Mouse (Mus musculus) hindlimb bud, embryonic 11.5 days (tissue): ENCODE results near the gene Slc6a21.

Experiments used
- DNase-seq: peaks from one replicate; pipeline ENCODE4 v3.0.0-alpha.2; 2012; ENCODE audit warnings: low read depth, low spot score; ENCODE audit errors: extremely low spot score

Gene Slc6a21

DNA sequence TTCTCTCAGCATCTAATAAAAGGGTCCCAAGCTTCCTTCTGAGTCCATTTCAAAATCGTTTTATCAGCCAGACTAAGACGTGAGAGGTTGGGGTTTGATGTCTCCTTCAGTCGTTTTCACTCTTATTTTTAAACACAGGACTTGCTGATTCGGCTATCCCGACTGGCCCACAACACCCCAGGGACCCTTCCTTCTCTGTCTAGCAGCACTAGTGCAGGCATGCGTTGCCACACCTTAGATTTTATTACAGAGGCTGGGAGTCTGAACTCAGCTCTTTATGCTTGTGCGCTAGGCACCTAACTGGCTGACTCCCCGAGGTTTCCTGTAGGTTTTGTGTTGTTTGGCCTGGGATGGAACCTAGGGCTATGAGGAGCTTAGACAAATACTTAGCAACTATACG, 36.2 kb downstream of the Slc6a21 start:
- no peak for DNase-seq

DNA sequence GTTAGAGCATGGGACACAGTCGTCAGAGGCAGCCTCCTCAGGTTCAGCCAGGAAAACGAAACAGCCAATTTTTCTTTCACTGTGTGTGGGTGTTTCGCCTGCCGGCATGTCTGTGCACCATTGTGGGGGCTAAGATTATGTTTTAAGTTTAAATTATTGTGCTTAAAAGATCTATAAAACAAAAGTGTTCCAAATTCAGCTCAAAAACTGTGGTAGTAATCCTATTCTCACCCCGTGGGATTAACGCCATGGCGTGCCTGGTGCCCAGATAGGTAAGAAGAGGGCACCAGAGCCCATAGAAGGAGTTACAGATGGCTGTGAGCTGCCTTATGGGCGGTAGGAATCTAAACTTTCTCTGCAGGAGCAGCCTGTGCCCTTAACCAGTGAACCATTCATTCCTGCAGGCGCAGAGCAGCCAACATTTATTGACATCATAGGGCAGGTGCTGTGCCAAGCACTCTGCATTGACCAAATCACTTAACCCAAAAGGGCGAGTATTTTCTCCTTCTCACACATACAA, 37.9 kb downstream of the Slc6a21 start:
- no peak for DNase-seq

- no peak for DNase-seq
These were observed 39.2 kb downstream of the Slc6a21 start for GRCm38 (mm10) chr7:45316536-45316935.

- DNase-seq, result no peak
These were observed 44.9 kb downstream of the Slc6a21 start for GRCm38 (mm10) chr7:45322245-45322644.

DNA sequence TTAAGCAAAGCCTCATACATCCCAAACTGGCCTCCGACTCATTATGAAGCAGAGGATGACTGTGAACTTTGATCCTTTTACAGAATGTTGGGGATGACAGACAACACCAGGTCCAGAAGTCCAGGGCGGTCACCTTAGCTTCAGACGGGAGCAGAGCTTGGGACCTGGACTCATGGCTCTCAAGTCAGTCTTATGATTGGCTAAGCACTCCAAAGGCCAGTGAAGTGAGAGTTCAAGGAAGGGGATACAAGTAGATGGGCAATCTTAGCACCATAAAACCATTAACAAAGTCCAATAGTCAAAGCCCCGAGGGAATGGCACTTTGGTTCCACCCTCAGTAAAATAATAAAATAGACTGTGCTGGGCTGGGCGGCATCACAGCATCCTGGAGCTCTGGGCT, 45.8 kb downstream of the Slc6a21 start:
- no peak for DNase-seq

- no peak for DNase-seq
These were observed 48.5 kb downstream of the Slc6a21 start for GRCm38 (mm10) chr7:45325800-45326199.

GRCm38 (mm10) chr7:45328841-45329475, 51.6 kb downstream of the Slc6a21 start:
- DNase-seq, result no peak

- no peak for DNase-seq
These were observed 54.2 kb downstream of the Slc6a21 start for GRCm38 (mm10) chr7:45331502-45331901.

GRCm38 (mm10) chr7:45332685-45333425, 55.5 kb downstream of the Slc6a21 start:
- DNase-seq, result no peak

DNA sequence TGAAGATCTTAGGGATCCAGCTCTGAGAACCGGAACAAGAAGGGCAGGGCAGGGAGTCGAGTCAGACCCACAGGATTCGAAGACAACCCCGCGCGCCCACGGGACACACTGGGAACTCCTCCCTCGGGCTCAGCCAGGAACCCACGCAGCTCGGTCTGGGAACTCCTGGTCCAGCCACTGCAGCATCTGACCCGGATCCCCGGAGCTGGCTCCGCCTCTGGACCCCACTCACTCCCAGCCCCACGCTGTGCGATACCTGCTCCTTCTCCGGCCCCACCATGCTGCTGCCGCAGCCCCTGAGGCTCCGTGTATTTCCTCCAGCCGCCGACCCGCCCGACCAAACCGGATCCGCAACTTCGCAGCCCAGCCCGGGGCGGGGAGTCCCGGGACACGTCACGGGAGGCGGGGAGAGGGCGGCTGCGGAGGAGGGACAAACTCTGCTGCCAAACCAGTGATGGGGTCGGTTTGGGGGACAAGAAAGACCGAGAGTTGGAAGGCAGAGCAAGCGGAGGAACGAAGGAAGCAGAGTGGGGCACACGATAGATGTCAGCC, 56.2 kb downstream of the Slc6a21 start, which contains the start of gene Trpm4:
TSS of gene Trpm4 (minus strand) at position 350 of the 552 bp plus-strand sequence.
- DNase-seq, result no peak

GRCm38 (mm10) chr7:45334605-45335004, 57.3 kb downstream of the Slc6a21 start:
- DNase-seq, result no peak

DNA sequence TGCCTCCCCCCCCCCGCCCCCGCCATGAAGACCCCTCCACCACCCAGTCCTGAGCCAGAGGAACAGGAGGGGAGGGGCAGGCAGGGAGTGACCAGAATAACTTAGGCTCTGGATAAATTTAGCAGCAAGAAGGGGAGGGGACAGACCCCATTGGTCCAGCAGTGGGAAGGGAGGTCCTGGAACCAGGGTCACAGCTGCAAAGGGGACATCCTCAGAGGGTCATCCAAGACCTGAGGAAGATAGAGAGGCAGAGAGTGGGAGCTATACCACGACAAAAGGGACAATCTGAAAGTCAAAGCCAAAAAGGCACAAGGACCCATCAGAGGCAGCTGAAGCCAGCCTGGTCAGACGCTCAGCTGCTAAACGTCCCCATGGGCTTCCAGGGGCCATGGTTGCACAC, 57.7 kb downstream of the Slc6a21 start, which contains the start of gene Hrc:
TSS of gene Hrc (plus strand) at position 235 of the 400 bp plus-strand sequence.
- no peak for DNase-seq

GRCm38 (mm10) chr7:45336319-45336718, 59.0 kb downstream of the Slc6a21 start:
- DNase-seq, result no peak

- no peak for DNase-seq
These were observed 60.2 kb downstream of the Slc6a21 start for GRCm38 (mm10) chr7:45337469-45337868.

- no peak for DNase-seq
These were observed 61.0 kb downstream of the Slc6a21 start for GRCm38 (mm10) chr7:45338161-45338911.
